Mouse (Mus musculus): ENCODE results near the gene Fbxo31. TPM values are rescaled to one million over a fixed set of nuclear protein-coding genes. Genes with fewer than 3 reads are reported as not detected.

Fbxo31 gene
- total and polyA plus RNA-seq, 3 experiments: 16.0 to 35.3 TPM; not detected in 1

DNA sequence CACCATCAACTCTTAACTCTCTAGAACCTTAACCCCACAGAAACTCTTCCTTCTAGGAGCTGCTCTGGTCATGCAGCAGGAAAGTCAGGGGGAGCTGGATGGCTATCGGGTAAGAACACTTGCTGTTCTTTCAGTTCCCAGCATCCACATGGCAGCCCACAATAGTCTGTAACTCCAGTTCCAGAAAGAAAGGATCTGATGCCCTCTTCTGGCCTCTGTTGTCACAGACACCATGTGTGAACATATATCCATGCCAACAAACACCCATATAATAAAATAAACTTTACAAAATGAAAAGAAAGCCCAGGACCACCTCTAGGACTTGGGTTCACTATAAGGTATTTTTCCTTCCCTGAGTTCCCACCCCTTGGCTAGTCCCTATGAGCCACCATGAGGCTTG, 43.3 kb upstream of the Fbxo31 start:
- Histone ChIP-seq H3K27me3 (ENCODE audit: control insufficient read depth in 1 of 2, insufficient read depth in 2 of 2, low read length in 2 of 2) (no peaks in the 10 kb centered on the region), H3K27ac (ENCODE audit: control insufficient read depth, low read depth, low read length) (no peak overlapping the region), H3K4me3 (ENCODE audit: control insufficient read depth in 1 of 2, insufficient read depth in 1 of 2, low read depth in 2 of 2, low read length in 2 of 2) (no peak overlapping the region), H3K79me2 (ENCODE audit: control insufficient read depth, insufficient read depth, low read length, poor library complexity) (no peaks in the 10 kb centered on the region), H3K9me3 (replicated peaks; ENCODE audit: insufficient read depth, low read length) (no peaks in the 10 kb centered on the region), H3K36me3 (ENCODE audit: control insufficient read depth in 1 of 2, insufficient read depth in 2 of 2, low read length in 2 of 2) (no peaks in the 10 kb centered on the region), H3K9ac (ENCODE audit: control insufficient read depth, low read depth, low read length, poor library complexity, severe bottlenecking) (no peak overlapping the region), H3K4me1 (ENCODE audit: control insufficient read depth in 1 of 2, insufficient read depth in 2 of 2, low read length in 2 of 2) (no peaks in the 10 kb centered on the region)
- DNase-seq (ENCODE audit: low read depth, low spot score): no peak
- TF ChIP-seq BHLHE40 (IDR thresholded peaks at IDR 0.05; ENCODE audit: borderline replicate concordance, low read depth, low read length) (no peak), SMC3 (IDR thresholded peaks at IDR 0.05; ENCODE audit: low read depth, low read length) (0 out of 2 replicates have a peak, but pooled peaks have one; percentile 8), CTCF (IDR thresholded peaks at IDR 0.05 in 2 of 3, conservative IDR thresholded peaks at IDR 0.05 in 1 of 3; ENCODE audit: control insufficient read depth in 1 of 3, insufficient read depth in 1 of 3, low read depth in 2 of 3, low read length in 3 of 3, poor library complexity in 1 of 3, severe bottlenecking in 1 of 3) (peak in 1 of 3 experiments; percentile 7; a peak in 1 of 6 replicates), POLR2A (IDR thresholded peaks at IDR 0.05; ENCODE audit: control insufficient read depth in 1 of 2, insufficient read depth in 1 of 2, low read depth in 1 of 2, low read length in 2 of 2, poor library complexity in 1 of 2) (no peak)

- Histone ChIP-seq H3K4me3 (ENCODE audit: control insufficient read depth in 1 of 2, insufficient read depth in 1 of 2, low read depth in 2 of 2, low read length in 2 of 2) (no peak overlapping the region), H3K79me2 (ENCODE audit: control insufficient read depth, insufficient read depth, low read length, poor library complexity) (no peaks in the 10 kb centered on the region), H3K36me3 (ENCODE audit: control insufficient read depth in 1 of 2, insufficient read depth in 2 of 2, low read length in 2 of 2) (no peaks in the 10 kb centered on the region), H3K9ac (ENCODE audit: control insufficient read depth, low read depth, low read length, poor library complexity, severe bottlenecking) (no peak overlapping the region), H3K27me3 (ENCODE audit: control insufficient read depth in 1 of 2, insufficient read depth in 2 of 2, low read length in 2 of 2) (no peaks in the 10 kb centered on the region), H3K9me3 (replicated peaks; ENCODE audit: insufficient read depth, low read length) (no peaks in the 10 kb centered on the region), H3K4me1 (ENCODE audit: control insufficient read depth in 1 of 2, insufficient read depth in 2 of 2, low read length in 2 of 2) (no peaks in the 10 kb centered on the region), H3K27ac (ENCODE audit: control insufficient read depth, low read depth, low read length) (no peak overlapping the region)
- TF ChIP-seq USF2 (IDR thresholded peaks at IDR 0.05; ENCODE audit: borderline replicate concordance in 1 of 2, insufficient read depth in 1 of 2, low read depth in 1 of 2, low read length in 2 of 2) (no peak), MXI1 (IDR thresholded peaks at IDR 0.05; ENCODE audit: low read depth, low read length) (no peak)
- DNase-seq (ENCODE audit: low read depth, low spot score): no peak
Measured at GRCm38 (mm10) chr8:121620801-121621516, 42.4 kb upstream of the Fbxo31 start.

GRCm38 (mm10) chr8:121619401-121619995, 40.9 kb upstream of the Fbxo31 start:
- H3K4me3 ChIP-seq (ENCODE audit: control insufficient read depth in 1 of 2, insufficient read depth in 1 of 2, low read depth in 2 of 2, low read length in 2 of 2): no peak overlapping the region
- H3K27ac ChIP-seq (ENCODE audit: control insufficient read depth, low read depth, low read length): no peak overlapping the region
- no peaks in the 10 kb centered on the region for H3K9me3 ChIP-seq (replicated peaks; ENCODE audit: insufficient read depth, low read length)
- no peak overlapping the region for H3K9ac ChIP-seq (ENCODE audit: control insufficient read depth, low read depth, low read length, poor library complexity, severe bottlenecking)
- no peaks in the 10 kb centered on the region for H3K27me3 ChIP-seq (ENCODE audit: control insufficient read depth in 1 of 2, insufficient read depth in 2 of 2, low read length in 2 of 2)
- H3K79me2 ChIP-seq (ENCODE audit: control insufficient read depth, insufficient read depth, low read length, poor library complexity): no peaks in the 10 kb centered on the region
- H3K4me1 ChIP-seq (ENCODE audit: control insufficient read depth in 1 of 2, insufficient read depth in 2 of 2, low read length in 2 of 2): no peaks in the 10 kb centered on the region
- DNase-seq (ENCODE audit: low read depth, low spot score): no peak
- no peak for TF ChIP-seq ZNF384 (IDR thresholded peaks at IDR 0.05; ENCODE audit: low read depth, low read length)
- TF ChIP-seq CTCF (IDR thresholded peaks at IDR 0.05 in 2 of 3, conservative IDR thresholded peaks at IDR 0.05 in 1 of 3; ENCODE audit: control insufficient read depth in 1 of 3, insufficient read depth in 1 of 3, low read depth in 2 of 3, low read length in 3 of 3, poor library complexity in 1 of 3, severe bottlenecking in 1 of 3): no peak
- no peak for TF ChIP-seq TCF12 (IDR thresholded peaks at IDR 0.05; ENCODE audit: low read depth, low read length)
- TF ChIP-seq UBTF (IDR thresholded peaks at IDR 0.05; ENCODE audit: borderline replicate concordance, insufficient read depth, low read depth, low read length): no peak
- no peak for TF ChIP-seq MYC (IDR thresholded peaks at IDR 0.05; ENCODE audit: low read depth, low read length)
- TF ChIP-seq ZKSCAN1 (IDR thresholded peaks at IDR 0.05; ENCODE audit: low read depth, low read length): no peak
- no peak for TF ChIP-seq RAD21 (IDR thresholded peaks at IDR 0.05; ENCODE audit: low read depth, low read length)
- TF ChIP-seq ZMIZ1 (IDR thresholded peaks at IDR 0.05; ENCODE audit: low read depth, low read length): no peak
- TF ChIP-seq ZC3H11A (IDR thresholded peaks at IDR 0.05; ENCODE audit: low read depth, low read length): no peak
- no peaks in the 10 kb centered on the region for H3K36me3 ChIP-seq (ENCODE audit: control insufficient read depth in 1 of 2, insufficient read depth in 2 of 2, low read length in 2 of 2)

Measured in MEL (cell line).